Mouse (Mus musculus) CH12.LX (cell line): Measurements from ENCODE around the gene Pmp22. TPM values are rescaled to one million over a fixed set of nuclear protein-coding genes. Genes with fewer than 3 reads are reported as not detected.

ENCODE experiments used
- DNase-seq: peaks from one replicate; pipeline ENCODE4 v3.0.0-alpha.2; 2013; ENCODE audit errors: extremely low read depth
- H3K27ac ChIP-seq: 2 replicates; pipeline ENCODE4 v1.5.1; 2012; ENCODE audit warnings: low read depth, mild to moderate bottlenecking, control low read depth, moderate library complexity; ENCODE audit not compliant: insufficient read depth
- H3K27me3 ChIP-seq: replicated peaks from 2 replicates; pipeline ENCODE3; 2012; ENCODE audit warnings: inconsistent platforms
- H3K36me3 ChIP-seq, 2 experiments: replicated peaks in 1 of 2; 2 replicates each; pipeline versions ENCODE3 to v1.6.1; 2012; ENCODE audit warnings: inconsistent platforms in 1 of 2, low read length in 1 of 2, mild to moderate bottlenecking in 1 of 2, mixed read lengths in 1 of 2, moderate library complexity in 1 of 2; ENCODE audit not compliant: control insufficient read depth in 1 of 2, insufficient read depth in 1 of 2
- H3K4me1 ChIP-seq, 2 experiments: 2 replicates each; pipeline ENCODE4 v1.6.1; 2012; ENCODE audit warnings: inconsistent platforms in 1 of 2, moderate library complexity in 1 of 2; ENCODE audit not compliant: insufficient read depth in 2 of 2, control insufficient read depth in 1 of 2
- H3K4me2 ChIP-seq: 2 replicates; pipeline ENCODE4 v1.6.1; 2012; ENCODE audit warnings: low read depth, mild to moderate bottlenecking, control low read depth; ENCODE audit not compliant: poor library complexity, insufficient read depth, severe bottlenecking
- H3K4me3 ChIP-seq, 3 experiments: fragments of 150-350 bp in 1 of 3; sonication (generic) in 1 of 3; replicated peaks in 1 of 3; 2 replicates each; pipeline versions ENCODE3 to v1.5.1; 2011 to 2012; ENCODE audit warnings: low read depth in 2 of 3, low read length in 2 of 3, mild to moderate bottlenecking in 2 of 3, moderate library complexity in 2 of 3, control low read depth in 1 of 3, improper control_type of control experiment in 1 of 3, inconsistent platforms in 1 of 3, mixed read lengths in 1 of 3; ENCODE audit not compliant: poor library complexity in 1 of 3
- H3K79me2 ChIP-seq: replicated peaks from 2 replicates; pipeline ENCODE4 v1.6.1; 2012; ENCODE audit warnings: mild to moderate bottlenecking, moderate library complexity; ENCODE audit not compliant: control insufficient read depth, poor library complexity, insufficient read depth, severe bottlenecking; ENCODE audit errors: extremely low read depth
- H3K9ac ChIP-seq: 2 replicates; pipeline ENCODE4 v1.6.1; 2012; ENCODE audit warnings: low read depth, mild to moderate bottlenecking, control low read depth, moderate library complexity; ENCODE audit not compliant: insufficient read depth
- H3K9me3 ChIP-seq: replicated peaks from 2 replicates; pipeline ENCODE3; 2012; ENCODE audit warnings: low read length, inconsistent platforms, mixed read lengths
- CHD1 ChIP-seq: IDR thresholded peaks from 2 replicates; pipeline ENCODE4 v1.6.1; 2012; ENCODE audit warnings: low read depth, low read length, improper control_type of control experiment, inconsistent platforms
- CTCF ChIP-seq, 2 experiments: IDR thresholded peaks in 1 of 2; conservative IDR thresholded peaks in 1 of 2; 2 replicates each; pipeline ENCODE4 v1.5.1; 2011 to 2012; ENCODE audit warnings: low read depth in 2 of 2, low read length in 2 of 2, improper control_type of control experiment in 1 of 2, inconsistent platforms in 1 of 2, mild to moderate bottlenecking in 1 of 2, moderate library complexity in 1 of 2
- E2F4 ChIP-seq: IDR thresholded peaks from 2 replicates; pipeline ENCODE4 v1.6.1; 2011; ENCODE audit warnings: low read depth, low read length, improper control_type of control experiment; ENCODE audit not compliant: insufficient replicate concordance
- ELF1 ChIP-seq: IDR thresholded peaks from 2 replicates; pipeline ENCODE4 v1.6.1; 2014; ENCODE audit warnings: low read depth, mild to moderate bottlenecking, inconsistent platforms, low read length, improper control_type of control experiment
- ETS1 ChIP-seq: conservative IDR thresholded peaks from 2 replicates; pipeline ENCODE4 v1.6.1; 2012; ENCODE audit warnings: low read depth, mild to moderate bottlenecking, inconsistent platforms, low read length, improper control_type of control experiment, moderate library complexity
- HCFC1 ChIP-seq: IDR thresholded peaks from 2 replicates; pipeline ENCODE4 v1.6.1; 2012; ENCODE audit warnings: low read depth, mild to moderate bottlenecking, inconsistent platforms, low read length, improper control_type of control experiment
- IRF4 ChIP-seq: IDR thresholded peaks from 2 replicates; pipeline ENCODE4 v1.6.1; 2014; ENCODE audit warnings: low read depth, mild to moderate bottlenecking, inconsistent platforms, low read length, improper control_type of control experiment
- MAFK ChIP-seq: IDR thresholded peaks from 2 replicates; pipeline ENCODE4 v1.6.1; 2011; ENCODE audit warnings: low read length, improper control_type of control experiment; ENCODE audit not compliant: insufficient replicate concordance
- MAZ ChIP-seq: IDR thresholded peaks from 2 replicates; pipeline ENCODE4 v1.6.1; 2012; ENCODE audit warnings: low read depth, mild to moderate bottlenecking, inconsistent platforms, low read length, improper control_type of control experiment, moderate library complexity
- MYC ChIP-seq: IDR thresholded peaks from 2 replicates; pipeline ENCODE4 v1.6.1; 2011; ENCODE audit warnings: low read depth, mild to moderate bottlenecking, improper control_type of control experiment, low read length
- NELFE ChIP-seq: IDR thresholded peaks from 2 replicates; pipeline ENCODE4 v1.6.1; 2011; ENCODE audit warnings: low read depth, low read length, improper control_type of control experiment
- PAX5 ChIP-seq: IDR thresholded peaks from 2 replicates; pipeline ENCODE4 v1.6.1; 2012; ENCODE audit warnings: low read length, inconsistent platforms, mixed read lengths
- POLR2A ChIP-seq: IDR thresholded peaks from 2 replicates; pipeline ENCODE4 v1.6.1; 2011; ENCODE audit warnings: low read depth, mild to moderate bottlenecking, improper control_type of control experiment, low read length
- POLR2AphosphoS2 ChIP-seq: IDR thresholded peaks from 2 replicates; pipeline ENCODE4 v1.6.1; 2011; ENCODE audit warnings: low read depth, low read length, improper control_type of control experiment
- RAD21 ChIP-seq: IDR thresholded peaks from 2 replicates; pipeline ENCODE4 v1.6.1; 2011; ENCODE audit warnings: low read depth, mild to moderate bottlenecking, low read length, improper control_type of control experiment, moderate library complexity
- RCOR1 ChIP-seq: conservative IDR thresholded peaks from 2 replicates; pipeline ENCODE4 v1.6.1; 2012; ENCODE audit warnings: low read depth, mild to moderate bottlenecking, inconsistent platforms, low read length, improper control_type of control experiment
- SMC3 ChIP-seq: IDR thresholded peaks from 2 replicates; pipeline ENCODE4 v1.6.1; 2011; ENCODE audit warnings: low read depth, low read length, improper control_type of control experiment
- TBP ChIP-seq: conservative IDR thresholded peaks from 2 replicates; pipeline ENCODE4 v1.6.1; 2011; ENCODE audit warnings: low read depth, low read length, improper control_type of control experiment
- ZKSCAN1 ChIP-seq: IDR thresholded peaks from 2 replicates; pipeline ENCODE4 v1.6.1; 2012; ENCODE audit warnings: low read depth, inconsistent platforms, low read length, improper control_type of control experiment, borderline replicate concordance
- ZNF384 ChIP-seq: IDR thresholded peaks from 2 replicates; pipeline ENCODE4 v1.6.1; 2012; ENCODE audit warnings: low read depth, low read length, improper control_type of control experiment, inconsistent platforms
- dilution Hi-C: fragments of 300-500 bp; cut with MboI; formaldehyde crosslinking; loops from 2 replicates; pipeline ENCODE4 v1.14.3; 2020; ENCODE audit warnings: low sequenced_read_pairs; ENCODE audit not compliant: extremely low pct_unique_long_range_greater_than_20kb, extremely low pct_ligation_motif_present
- in situ Hi-C: fragments of 300-500 bp; cut with MboI; formaldehyde crosslinking; loops from 3 replicates; pipeline ENCODE4 v1.14.3; 2019; ENCODE audit warnings: low sequenced_read_pairs, low pct_ligation_motif_present, low pct_unique_long_range_greater_than_20kb, mixed read lengths
- polyA plus RNA-seq: library from polyadenylated mRNA; unstranded; fragments of >175 nt; gene quantifications from 2 replicates; pipeline ENCODE4 v1.2.1, GENCODE M21; 2012; ENCODE audit warnings: low read depth; ENCODE audit not compliant: insufficient read length
- total RNA-seq, 2 experiments: library from RNA; depleted of rRNA; stranded (reverse); fragments of 300-350 nt in 1 of 2; fragments of >200 nt in 1 of 2; gene quantifications; 2 replicates each; pipeline ENCODE4 v1.2.3; 2012 to 2014

Pmp22 gene
- total and polyA plus RNA-seq, 3 experiments = not detected

- in situ Hi-C loops = no loop called here
- no peak for DNase-seq
- dilution Hi-C loops = no loop called here
Observed at GRCm38 (mm10) chr11:63160926-63161325, 32.1 kb downstream of the Pmp22 start.

GRCm38 (mm10) chr11:63162806-63163205 lies 34.0 kb downstream of the Pmp22 start:
- in situ Hi-C loops = no loop called here
- H3K79me2 ChIP-seq = no peaks in the 10 kb centered on the region
- no peak overlapping the region for H3K9ac ChIP-seq
- no peak overlapping the region for H3K4me2 ChIP-seq
- dilution Hi-C loops = no loop called here
- H3K27ac ChIP-seq = no peak overlapping the region
- no peaks in the 10 kb centered on the region for H3K9me3 ChIP-seq
- no peaks in the 10 kb centered on the region for H3K36me3 ChIP-seq
- H3K4me3 ChIP-seq = no peak overlapping the region
- TF ChIP-seq MAFK = no peak
- no peak for TF ChIP-seq MYC
- TF ChIP-seq NELFE = no peak
- no peak for TF ChIP-seq POLR2A
- TF ChIP-seq IRF4 = no peak
- no peak for TF ChIP-seq MAZ
- TF ChIP-seq E2F4 = no peak
- no peak for DNase-seq
- peaks cover 7 to 32% of the 10 kb centered on the region in 2 experiments; a peak in 3 of 4 replicates for H3K4me1 ChIP-seq
- no peaks in the 10 kb centered on the region for H3K27me3 ChIP-seq

More at GRCm38 (mm10) chr11:63160926-63161325, 32.1 kb downstream of the Pmp22 start:
- Histone ChIP-seq H3K27ac (no peak overlapping the region), H3K4me2 (no peak overlapping the region), H3K27me3 (no peaks in the 10 kb centered on the region), H3K4me3 (no peak overlapping the region), H3K9me3 (no peaks in the 10 kb centered on the region), H3K4me1 (peaks cover 7 to 38% of the 10 kb centered on the region in 2 experiments; a peak in 3 of 4 replicates), H3K79me2 (no peaks in the 10 kb centered on the region), H3K9ac (no peak overlapping the region), H3K36me3 (no peaks in the 10 kb centered on the region)
- TF ChIP-seq TBP (no peak), HCFC1 (no peak), RCOR1 (no peak), PAX5 (no peak), MAZ (no peak), RAD21 (no peak), ETS1 (no peak), CTCF (conservative IDR thresholded peaks at IDR 0.05 in 1 of 2, IDR thresholded peaks at IDR 0.05 in 1 of 2; ENCODE audit: low read depth in 2 of 2, low read length in 2 of 2) (no peak)

GRCm38 (mm10) chr11:63163550-63163949 lies 34.8 kb downstream of the Pmp22 start:
- no peak overlapping the region for H3K4me2 ChIP-seq
- H3K36me3 ChIP-seq = no peaks in the 10 kb centered on the region
- H3K27ac ChIP-seq = no peak overlapping the region
- TF ChIP-seq ZKSCAN1 = no peak
- TF ChIP-seq ZNF384 = no peak
- no peak for TF ChIP-seq POLR2AphosphoS2
- no peak for TF ChIP-seq ELF1
- no peak for TF ChIP-seq CHD1
- no peak for TF ChIP-seq CTCF (conservative IDR thresholded peaks at IDR 0.05 in 1 of 2, IDR thresholded peaks at IDR 0.05 in 1 of 2; ENCODE audit: low read depth in 2 of 2, low read length in 2 of 2)
- no peak for TF ChIP-seq ETS1
- no peak for TF ChIP-seq E2F4
- TF ChIP-seq HCFC1 = no peak
- TF ChIP-seq SMC3 = no peak
- in situ Hi-C loops (no loop called here), dilution Hi-C loops (no loop called here)
- no peaks in the 10 kb centered on the region for H3K27me3 ChIP-seq
- no peaks in the 10 kb centered on the region for H3K9me3 ChIP-seq
- H3K79me2 ChIP-seq = no peaks in the 10 kb centered on the region
- no peak overlapping the region for H3K9ac ChIP-seq
- no peak overlapping the region for H3K4me3 ChIP-seq
- no peak for DNase-seq
- peaks cover 7 to 32% of the 10 kb centered on the region in 2 experiments; a peak in 3 of 4 replicates for H3K4me1 ChIP-seq
